Comparison of ENCODE assay signal across 9 mouse cellular contexts in genomic region chr4:12230731-12231130, GRCm38 (mm10). TPM values are rescaled to one million over a fixed set of nuclear protein-coding genes. Genes with fewer than 3 reads are reported as not detected.
DNase-seq lines count a peak whose midpoint lies in the region; ATAC-seq and TF ChIP-seq lines count a peak whose summit lies in the region.
"Had no signal": no experiment of that assay in that cellular context is flagged by ENCODE, and none has a peak within 500 bp of the region (broad histone marks: within the 10 kb centered on the region; RNA-seq: fewer than 3 reads in every experiment).

No protein-coding gene starts in this region.

- no peak overlapping the region for H3K4me3 ChIP-seq in gastrocnemius, adult 2 months
- H3K4me3 ChIP-seq in layer of hippocampus, adult 2 months: no peak overlapping the region
- H3K4me3 ChIP-seq: erythroblast, embryonic 14.5 days; heart, embryonic 15.5 days had no signal

- no peak for DNase-seq in gastrocnemius, adult 2 months
- no peak for DNase-seq in gastrocnemius, postnatal 36 days
- peak in 1 of 2 experiments; percentile 56 for DNase-seq in layer of hippocampus, adult 2 months (ENCODE audit: low spot score in 2 of 2)
- DNase-seq in layer of hippocampus, adult 9-10 months (ENCODE audit: low spot score): no peak
- DNase-seq in urinary bladder, postnatal 14 days (ENCODE audit: low spot score): peak; percentile 8
- no peak for DNase-seq in urinary bladder, postnatal 36 days (ENCODE audit: low spot score in 2 of 2)

- intact Hi-C loops in gastrocnemius, adult 2 months (cut with DNase I): no loop called here
- intact Hi-C loops in gastrocnemius, postnatal 36 days (cut with DNase I): no loop called here

- peak; percentile 57 for TF ChIP-seq CTCF in gastrocnemius, adult 2 months (IDR thresholded peaks at IDR 0.05)
- peak; percentile 82 for TF ChIP-seq CTCF in layer of hippocampus, adult 2 months (conservative IDR thresholded peaks at IDR 0.05)

- no peak for ATAC-seq in frontal cortex, adult (ENCODE audit: low TSS enrichment)

- no peak overlapping the region for H3K27ac ChIP-seq in gastrocnemius, adult 2 months
- no peak overlapping the region for H3K27ac ChIP-seq in layer of hippocampus, adult 2 months
- H3K27ac ChIP-seq: heart, embryonic 15.5 days had no signal

RNA-seq across cellular contexts. Expression of gene Fam92a, which starts 58.9 kb away (rescaled TPM):
- total RNA-seq in gastrocnemius, adult 2 months (2021): 1 to 10 TPM; 8.5 to 9.3 TPM
- 1 to 10 TPM; 7.9 to 8.8 TPM for total RNA-seq in gastrocnemius, postnatal 36 days (2021)
- 10 to 100 TPM; 72.5 to 77.4 TPM for total RNA-seq in layer of hippocampus, adult 2 months (2021)

Comparison
In these comparisons a context has a peak if more than half of its experiments do, and no peak if none do; other contexts are left out.
1. RNA of gene Fam92a, which starts 58.9 kb away (total RNA-seq): 72.5 to 77.4 TPM in layer of hippocampus, adult 2 months; 8.5 to 9.3 TPM in gastrocnemius, adult 2 months and 7.9 to 8.8 TPM in gastrocnemius, postnatal 36 days; every median in the first group is over 4 times any median in the second.